Mouse (Mus musculus) adrenal gland, postnatal 36 days (tissue): Measurements from ENCODE around the gene Gbp10. TPM values are rescaled to one million over a fixed set of nuclear protein-coding genes. Genes with fewer than 3 reads are reported as not detected.
"Not testable (repeated sequence)": the region's sequence is repeated elsewhere in the genome, so short reads cannot be mapped to it uniquely, and the experiment has no call there.

Source experiments
- DNase-seq, 2 experiments: peaks; one replicate each; pipeline ENCODE4 v3.0.0; 2021; ENCODE audit warnings: mixed read lengths in 1 of 2
- long read RNA-seq, 2 experiments: library from polyadenylated mRNA; stranded (forward); transcript quantifications; one replicate each; pipeline ENCODE4 v2.0.0; 2021; ENCODE audit warnings: borderline sequencing depth in 2 of 2
- total RNA-seq, 2 experiments: library from RNA; stranded (reverse); gene quantifications; 2 replicates each; pipeline ENCODE4 v1.2.3; 2021

Gene Gbp10
- total RNA-seq, result 1 to 10 TPM in 1 of 2 experiments, under 1 TPM in 1; 0.95 to 1.5 TPM
- long read RNA-seq, experiment 1, result 0 reads
- long read RNA-seq, experiment 2, result 0 reads

DNA sequence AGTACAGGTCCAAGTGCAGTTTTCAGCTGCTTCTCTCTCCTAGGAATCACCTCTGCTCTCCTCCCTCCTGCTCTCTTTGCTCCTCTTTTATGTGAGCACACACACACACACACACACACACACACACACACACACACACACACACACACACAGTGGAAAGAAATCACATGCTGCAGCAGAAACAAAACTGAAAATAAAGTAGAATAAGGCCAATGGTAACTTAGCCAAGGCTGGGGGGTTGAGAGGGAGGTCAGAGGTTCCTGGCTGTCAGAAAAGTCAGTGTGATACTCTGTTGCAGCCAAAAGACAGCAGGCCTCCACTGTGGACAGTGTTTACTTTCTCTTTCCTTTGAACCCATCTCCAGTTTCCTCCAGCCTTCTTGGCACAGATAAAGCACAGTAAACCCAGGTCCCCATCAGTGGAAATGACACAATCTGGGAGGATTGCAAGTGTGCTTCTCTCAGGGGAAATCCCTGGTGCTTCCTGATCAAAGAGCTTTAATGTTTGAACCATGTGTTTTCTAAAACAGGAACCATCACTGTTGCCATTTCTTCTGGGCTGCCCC, at the start of gene Gbp10:
Gene Gbp10, minus strand, starts transcription at position 51 of the 565 bp plus-strand sequence.
- DNase-seq, result peak; percentile 1 to 25

DNA sequence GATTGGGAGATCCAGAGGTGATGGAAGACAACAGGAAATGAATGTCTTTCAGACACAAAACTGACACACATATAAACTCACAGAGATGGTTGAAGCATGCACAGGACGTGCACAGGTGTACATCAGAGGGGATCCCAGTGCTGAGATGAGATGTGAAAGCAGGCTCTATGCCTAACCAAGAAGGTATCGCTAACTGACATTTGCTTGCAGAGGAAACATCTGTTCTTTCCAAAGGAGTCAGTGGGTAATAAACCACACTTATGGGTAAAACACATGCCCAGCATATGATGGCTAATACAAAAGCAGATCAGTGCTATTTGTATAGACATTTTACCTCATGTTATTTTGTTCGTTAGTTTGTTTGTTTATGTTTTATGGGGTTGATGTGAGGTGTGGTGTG, 21.3 kb upstream of the Gbp10 start:
- not testable (repeated sequence) for DNase-seq

DNA sequence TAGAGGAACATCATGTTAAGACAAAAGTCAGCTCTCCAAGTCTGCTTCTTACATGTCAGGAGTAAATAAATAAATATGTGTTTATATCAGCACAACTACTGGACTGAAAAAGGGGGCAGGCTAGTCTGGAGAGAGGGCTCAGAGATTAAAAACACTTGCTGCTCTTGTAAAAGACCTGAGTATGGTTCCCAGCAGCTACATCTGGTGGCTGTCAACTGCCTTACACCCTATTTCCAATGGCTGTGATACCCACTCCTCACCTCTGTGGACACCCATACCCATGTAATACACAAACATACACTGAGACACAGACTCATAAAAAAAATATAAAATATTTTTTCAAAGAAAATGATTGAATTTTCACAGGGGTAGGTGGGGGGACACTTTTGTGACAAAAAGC, 13.2 kb upstream of the Gbp10 start:
- no peak for DNase-seq

DNA sequence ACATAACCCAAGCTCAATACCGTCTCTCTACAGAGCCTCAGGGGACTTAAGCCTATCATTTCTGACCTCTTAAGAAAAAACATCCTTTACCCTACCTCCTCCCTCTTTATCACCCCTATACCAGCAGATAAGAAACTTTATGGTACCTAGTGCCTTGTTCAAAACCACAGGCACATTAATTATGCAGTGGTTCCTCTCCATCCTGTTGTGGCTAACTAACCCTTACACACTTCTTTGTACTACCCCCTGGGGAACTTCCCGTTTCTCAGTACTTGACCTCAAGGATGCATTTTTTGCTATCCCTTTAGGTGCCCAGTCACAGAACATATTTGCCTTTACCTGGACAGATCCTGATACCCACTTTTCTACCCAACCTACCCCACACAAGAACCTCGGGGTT, 5.4 kb upstream of the Gbp10 start:
- not testable (repeated sequence) for DNase-seq

DNA sequence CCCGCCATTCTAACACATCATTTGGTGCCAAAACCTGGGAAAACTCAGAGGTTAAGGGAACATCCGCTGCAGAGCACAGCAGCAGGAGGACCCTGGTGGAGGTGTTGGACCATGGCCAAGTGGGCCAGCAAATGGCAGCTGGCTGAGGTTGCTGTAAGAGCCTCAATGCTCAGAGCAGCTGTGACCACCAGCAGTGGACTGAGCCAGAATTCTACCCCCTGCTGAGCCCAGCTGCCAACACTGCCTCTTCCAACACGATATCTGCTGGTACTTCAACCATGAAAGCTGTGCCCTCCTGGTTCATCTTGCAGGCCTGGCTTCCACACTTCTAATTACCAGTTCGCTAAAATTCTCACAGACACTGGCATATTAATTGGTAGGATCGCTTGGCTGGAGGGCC, 1.6 kb upstream of the Gbp10 start:
- not testable (repeated sequence) for DNase-seq

DNA sequence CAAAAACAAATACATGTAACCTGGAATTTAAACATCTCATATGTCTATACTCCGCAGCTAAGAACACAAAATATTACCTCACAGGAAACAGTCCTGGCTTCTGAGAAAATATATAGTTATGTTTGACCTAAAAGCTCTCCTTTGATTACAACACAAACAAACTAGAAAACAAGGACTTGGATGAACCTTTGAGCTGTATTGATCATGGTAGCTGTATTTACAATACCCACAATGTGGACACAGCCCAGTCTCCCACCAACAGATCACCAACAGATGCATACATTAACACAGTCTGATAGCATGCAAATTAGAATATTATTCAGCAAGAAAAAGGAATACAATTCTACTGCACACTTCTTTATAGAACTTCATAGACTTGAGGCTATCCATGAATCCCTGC, 931 bp downstream of the Gbp10 start:
- DNase-seq, result not testable (repeated sequence)

DNA sequence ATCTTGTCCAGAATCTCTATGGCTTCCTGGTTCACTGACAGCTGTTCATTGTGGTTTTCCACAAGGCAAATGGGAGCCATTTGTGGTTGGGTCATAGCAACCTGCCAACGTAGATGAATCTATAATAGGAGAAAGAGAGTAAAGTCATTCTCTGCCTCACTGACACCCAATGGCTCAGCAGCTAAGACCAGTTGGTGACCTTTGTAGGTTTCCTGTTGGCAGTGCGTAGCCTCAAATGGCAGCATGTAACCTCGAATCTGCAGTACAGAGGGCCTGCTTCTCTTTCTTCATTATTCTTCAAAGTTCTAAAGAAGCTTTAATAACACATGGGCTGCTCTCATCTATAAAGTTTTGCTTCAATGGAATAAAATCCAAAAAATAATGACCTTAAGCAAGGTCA, 3.3 kb downstream of the Gbp10 start:
- DNase-seq, result not testable (repeated sequence)

DNA sequence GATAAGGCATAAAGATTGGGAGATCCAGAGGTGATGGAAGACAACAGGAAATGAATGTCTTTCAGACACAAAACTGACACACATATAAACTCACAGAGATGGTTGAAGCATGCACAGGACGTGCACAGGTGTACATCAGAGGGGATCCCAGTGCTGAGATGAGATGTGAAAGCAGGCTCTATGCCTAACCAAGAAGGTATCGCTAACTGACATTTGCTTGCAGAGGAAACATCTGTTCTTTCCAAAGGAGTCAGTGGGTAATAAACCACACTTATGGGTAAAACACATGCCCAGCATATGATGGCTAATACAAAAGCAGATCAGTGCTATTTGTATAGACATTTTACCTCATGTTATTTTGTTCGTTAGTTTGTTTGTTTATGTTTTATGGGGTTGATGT, 30.4 kb downstream of the Gbp10 start:
- DNase-seq, result not testable (repeated sequence)

DNA sequence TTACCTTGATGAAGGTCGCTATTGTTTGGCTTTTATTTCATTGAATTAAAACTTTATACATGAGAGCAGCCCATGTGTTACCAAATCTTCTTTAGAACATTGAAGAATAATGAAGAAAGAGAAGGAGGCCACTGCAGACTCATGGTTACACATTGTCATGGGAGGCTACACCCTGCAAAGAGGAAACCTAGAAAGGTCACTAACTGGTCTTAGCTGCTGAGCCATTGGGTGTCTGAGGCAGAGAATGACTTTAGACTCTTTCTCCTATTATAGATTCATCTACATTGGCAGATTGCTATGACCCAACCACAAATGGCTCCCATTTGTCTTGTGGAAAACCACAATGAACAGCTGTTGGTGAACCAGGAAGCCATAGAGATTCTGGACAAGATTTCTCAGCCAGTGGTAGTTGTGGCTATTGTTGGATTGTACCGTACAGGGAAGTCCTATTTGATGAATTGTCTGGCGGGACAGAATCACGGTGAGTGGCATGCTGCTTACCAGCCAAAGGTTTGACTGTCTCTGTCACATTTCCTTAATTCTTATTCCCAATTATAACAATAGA, 38.5 kb downstream of the Gbp10 start:
- not testable (repeated sequence) for DNase-seq

DNA sequence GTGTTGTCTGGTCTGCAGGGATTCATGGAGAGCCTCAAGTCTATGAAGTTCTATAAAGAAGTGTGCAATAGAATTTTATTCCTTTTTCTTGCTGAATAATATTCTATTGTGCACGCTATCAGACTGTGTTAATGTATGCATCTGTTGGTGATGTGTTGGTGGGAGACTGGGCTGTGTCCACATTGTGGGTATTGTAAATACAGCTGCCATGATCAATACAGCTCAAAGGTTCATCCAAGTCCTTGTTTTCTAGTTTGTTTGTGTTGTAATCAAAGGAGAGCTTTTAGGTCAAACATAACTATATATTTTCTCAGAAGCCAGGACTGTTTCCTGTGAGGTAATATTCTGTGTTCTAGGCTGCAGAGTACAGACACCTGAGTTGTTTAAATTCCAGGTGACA, 40.2 kb downstream of the Gbp10 start:
- not testable (repeated sequence) for DNase-seq

DNA sequence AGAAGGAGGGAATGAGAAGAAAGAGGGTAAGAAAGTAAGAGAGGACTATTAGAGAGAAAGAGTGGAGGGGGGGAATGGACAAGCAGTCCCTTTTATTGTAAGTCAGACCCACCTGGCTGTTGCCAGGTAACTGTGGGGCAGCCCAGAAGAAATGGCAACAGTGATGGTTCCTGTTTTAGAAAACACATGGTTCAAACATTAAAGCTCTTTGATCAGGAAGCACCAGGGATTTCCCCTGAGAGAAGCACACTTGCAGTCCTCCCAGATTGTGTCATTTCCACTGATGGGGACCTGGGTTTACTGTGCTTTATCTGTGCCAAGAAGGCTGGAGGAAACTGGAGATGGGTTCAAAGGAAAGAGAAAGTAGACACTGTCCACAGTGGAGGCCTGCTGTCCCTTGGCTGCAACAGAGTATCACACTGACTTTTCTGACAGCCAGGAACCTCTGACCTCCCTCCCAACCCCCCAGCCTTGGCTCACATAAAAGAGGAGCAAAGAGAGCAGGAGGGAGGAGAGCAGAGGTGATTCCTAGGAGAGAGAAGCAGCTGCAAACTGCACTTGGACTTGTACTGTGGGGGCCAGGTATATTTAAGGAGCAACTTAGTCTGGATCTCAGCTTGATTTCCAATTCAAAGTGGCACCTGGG, 41.3 kb downstream of the Gbp10 start:
- peak in 1 of 2 experiments; percentile 26 for DNase-seq

DNA sequence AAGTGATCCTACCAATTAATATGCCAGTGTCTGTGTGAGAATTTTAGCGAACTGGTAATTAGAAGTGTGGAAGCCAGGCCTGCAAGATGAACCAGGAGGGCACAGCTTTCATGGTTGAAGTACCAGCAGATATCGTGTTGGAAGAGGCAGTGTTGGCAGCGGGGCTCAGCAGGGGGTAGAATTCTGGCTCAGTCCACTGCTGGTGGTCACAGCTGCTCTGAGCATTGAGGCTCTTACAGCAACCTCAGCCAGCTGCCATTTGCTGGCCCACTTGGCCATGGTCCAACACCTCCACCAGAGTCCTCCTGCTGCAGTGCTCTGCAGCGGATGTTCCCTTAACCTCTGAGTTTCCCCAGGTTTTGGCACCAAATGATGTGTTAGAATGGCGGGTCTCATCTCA, 43.0 kb downstream of the Gbp10 start:
- not testable (repeated sequence) for DNase-seq

DNA sequence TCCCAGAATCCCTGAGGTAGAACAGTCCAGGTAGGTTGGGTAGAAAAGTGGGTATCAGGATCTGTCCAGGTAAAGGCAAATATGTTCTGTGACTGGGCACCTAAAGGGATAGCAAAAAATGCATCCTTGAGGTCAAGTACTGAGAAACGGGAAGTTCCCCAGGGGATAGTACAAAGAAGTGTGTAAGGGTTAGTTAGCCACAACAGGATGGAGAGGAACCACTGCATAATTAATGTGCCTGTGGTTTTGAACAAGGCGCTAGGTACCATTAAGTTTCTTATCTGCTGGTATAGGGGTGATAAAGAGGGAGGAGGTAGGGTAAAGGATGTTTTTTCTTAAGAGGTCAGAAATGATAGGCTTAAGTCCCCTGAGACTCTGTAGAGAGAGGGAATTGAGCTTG, 46.8 kb downstream of the Gbp10 start:
- DNase-seq, result not testable (repeated sequence)

DNA sequence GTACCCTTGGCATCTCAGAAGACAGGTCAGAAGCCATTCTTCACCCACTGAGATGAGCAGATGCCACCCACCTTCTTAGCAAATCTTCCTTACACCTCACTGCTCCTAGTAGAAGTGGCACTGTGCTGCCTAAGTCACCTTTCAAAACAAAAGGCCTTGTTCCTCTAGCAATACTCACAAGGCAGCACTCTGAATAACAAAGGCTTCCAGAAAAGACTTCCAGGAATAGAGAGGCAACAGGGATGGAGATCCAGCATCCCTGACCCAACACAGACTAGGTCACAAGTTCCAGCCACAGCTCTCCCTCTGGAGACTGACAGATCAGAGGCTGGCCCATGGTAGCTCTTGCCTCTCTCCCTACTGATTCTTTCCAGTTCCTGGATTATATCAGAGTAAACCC, 57.9 kb downstream of the Gbp10 start:
- no peak for DNase-seq

Other genes with a start within 250 kb of the Gbp10 start
- 1 to 10 TPM; 8.5 to 9.4 TPM for gene Gbp9, start 100.0 kb downstream of the Gbp10 start, total RNA-seq
- under 1 TPM; 0.49 to 0.79 TPM for gene Gbp8, start 100.0 kb downstream of the Gbp10 start, total RNA-seq
- gene Gbp4, start 99.9 kb downstream of the Gbp10 start, total RNA-seq, result 1 to 10 TPM; 4.0 to 6.9 TPM
- not detected for gene Gm43302, start 54.2 kb upstream of the Gbp10 start, total RNA-seq
- gene Gbp6, start 54.2 kb upstream of the Gbp10 start, total RNA-seq, result 10 to 100 TPM; 11.1 to 14.5 TPM
- gene Lrrc8b, start 176.2 kb upstream of the Gbp10 start, total RNA-seq, result 100 to 1,000 TPM in 1 of 2 experiments, 10 to 100 TPM in 1; 94.1 to 127 TPM